Mouse (Mus musculus) layer of hippocampus, adult 9-10 months (tissue): ENCODE results near the gene Bcl11a.

Experiments used
- DNase-seq: peaks from one replicate; pipeline ENCODE4 v3.0.0; 2022; ENCODE audit warnings: low spot score

Gene Bcl11a

DNA sequence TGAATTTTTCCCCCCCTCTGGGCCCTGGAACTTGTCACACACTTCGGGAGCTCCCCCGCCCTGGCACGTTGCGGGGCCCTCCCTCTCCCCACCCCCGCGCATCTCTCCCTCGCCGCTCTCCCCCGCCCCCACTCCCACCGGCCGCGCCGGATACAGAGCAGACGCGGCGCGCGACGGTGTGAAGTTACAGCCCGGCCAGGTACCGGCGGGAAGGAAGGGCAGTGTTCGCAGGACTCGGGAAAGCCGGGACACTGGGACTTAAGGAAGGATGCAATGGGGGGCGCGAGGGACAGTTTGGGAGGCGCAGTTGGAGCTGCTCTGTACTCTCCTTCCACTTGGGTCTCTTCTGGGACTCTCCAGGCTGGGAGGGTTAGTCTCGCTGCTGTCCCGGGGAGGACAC, 2.7 kb downstream of the Bcl11a start:
- DNase-seq, result no peak

DNA sequence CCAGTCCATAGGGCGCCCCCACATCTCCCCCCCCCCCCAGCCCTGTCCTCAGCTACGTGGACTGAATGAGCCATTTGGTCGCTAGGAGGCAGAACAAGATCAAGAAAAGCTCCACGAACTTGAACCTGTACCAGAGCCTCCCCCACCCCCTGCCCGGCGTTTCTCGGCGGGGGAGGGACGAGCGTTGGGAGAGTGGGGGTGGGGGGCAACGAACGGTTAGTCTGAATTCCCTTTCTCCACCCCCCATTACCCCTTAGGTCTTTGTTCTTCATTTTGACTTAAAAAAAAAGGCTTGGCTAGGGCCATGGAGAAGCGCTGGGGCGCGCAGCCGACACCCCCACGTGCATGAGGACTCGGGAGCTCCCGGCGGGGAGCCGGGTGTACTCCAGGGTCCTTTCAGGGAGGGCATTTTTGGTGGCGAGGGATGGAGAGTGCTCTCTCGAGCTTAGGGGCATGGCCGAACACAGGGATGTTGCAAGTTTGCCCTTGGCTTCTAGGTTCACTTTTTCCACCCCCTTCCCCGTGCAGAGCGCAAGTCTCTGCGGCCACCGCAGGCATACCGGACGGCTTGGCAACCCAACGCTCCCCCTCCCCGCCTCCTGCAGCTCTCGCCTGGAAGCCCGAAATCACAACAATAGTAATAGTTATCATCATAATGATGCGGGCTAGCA, 3.3 kb downstream of the Bcl11a start:
- DNase-seq, result no peak

DNA sequence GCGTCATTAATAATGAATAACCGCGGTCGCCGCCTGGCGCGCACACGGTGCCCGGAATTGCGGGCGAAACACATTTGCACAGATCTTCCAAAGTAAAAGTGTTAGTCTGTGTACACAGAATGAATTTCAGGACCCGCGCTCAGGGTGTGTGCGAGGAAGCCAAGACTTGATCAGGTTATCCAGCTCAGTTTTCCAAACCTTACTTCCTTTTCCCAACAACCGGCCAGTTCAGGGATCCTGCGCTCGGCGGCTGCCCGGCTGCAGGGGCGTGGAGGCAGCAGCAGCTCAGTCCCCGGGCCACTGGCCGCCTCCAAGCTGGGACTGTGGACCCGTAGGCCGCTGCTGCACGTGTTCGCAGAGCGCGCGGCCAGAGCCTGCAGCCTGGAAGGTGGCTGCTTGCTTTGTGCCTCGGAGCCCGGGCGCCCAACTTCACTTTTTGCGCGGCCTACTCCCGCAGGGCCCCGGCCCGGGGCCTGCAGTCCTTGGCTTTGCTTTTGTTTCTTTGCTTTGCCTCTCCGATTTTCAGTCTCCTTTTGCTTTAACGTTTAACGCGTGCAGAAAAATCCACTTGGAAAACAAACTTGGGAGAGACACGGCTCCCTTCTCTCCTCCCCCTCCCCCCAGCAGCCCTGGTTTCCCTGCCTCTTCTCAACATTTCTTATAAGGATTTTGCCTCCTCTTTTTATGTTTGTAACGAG, 4.0 kb downstream of the Bcl11a start:
- DNase-seq, result no peak

DNA sequence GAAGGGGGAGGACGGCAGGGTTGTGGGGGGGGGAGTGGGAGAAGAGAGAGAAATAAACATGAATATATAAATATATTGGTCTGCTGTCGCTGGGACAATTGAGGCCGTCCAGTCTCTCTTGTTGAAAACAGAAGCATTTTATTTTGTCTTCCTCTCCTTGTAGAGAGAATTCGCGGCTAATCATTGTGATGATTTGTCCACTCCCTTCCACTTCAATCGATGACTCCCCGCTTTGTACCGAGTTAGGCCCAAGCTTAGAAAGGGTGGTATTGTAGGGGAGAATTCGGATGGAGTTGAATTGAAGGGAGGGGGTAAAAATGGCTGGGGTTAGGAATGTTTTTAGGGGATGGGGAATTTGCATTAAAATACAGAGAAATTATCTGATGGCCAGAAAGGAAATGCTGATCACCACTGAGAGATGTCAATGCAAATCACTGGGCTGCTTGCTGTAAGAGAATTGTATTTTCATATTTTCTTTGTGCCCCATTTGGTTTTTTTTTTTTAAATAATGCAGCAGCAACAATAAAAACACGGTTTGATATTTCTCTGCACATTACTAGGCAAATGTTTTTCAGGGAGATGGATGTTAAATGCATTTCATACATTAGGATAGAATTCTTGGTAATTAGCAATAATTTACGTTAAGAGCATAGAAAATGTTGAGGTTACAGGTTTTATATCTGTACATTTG, 4.7 kb downstream of the Bcl11a start:
- DNase-seq, result no peak

DNA sequence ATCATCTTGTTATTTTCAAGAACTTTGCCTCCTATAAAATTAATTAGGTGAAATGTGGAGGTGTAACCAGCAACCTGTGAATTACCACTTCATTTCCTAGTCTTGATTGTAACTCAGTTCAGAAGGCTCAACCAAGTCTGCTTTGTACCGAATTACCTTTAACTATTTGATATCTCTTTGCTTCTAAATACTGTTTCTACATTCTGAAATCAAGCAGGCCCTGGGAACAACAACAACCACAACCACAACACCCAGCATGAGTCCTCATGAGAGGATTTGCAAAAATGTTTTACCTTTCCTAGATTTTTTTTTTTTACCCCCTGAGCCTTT, 5.2 kb downstream of the Bcl11a start:
- no peak for DNase-seq

DNA sequence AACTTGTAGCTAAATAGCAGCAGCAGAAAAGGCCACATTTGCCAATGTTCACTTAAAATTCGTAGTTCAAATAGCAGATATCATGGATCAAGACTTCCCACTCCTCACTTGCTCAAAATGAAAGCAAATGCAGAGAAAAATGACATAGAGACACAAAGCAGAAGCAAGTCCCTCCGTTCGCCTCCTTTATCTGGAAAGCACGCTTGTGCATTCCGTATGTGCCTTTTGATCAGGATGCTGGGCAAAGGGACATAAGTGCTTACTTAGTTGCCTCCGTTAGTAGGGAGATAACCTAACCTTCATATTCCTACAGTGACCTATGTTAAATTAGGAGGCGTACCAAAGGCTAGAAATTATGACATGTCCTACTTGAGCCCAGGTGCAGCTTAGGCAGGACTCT, 5.6 kb downstream of the Bcl11a start:
- no peak for DNase-seq

DNA sequence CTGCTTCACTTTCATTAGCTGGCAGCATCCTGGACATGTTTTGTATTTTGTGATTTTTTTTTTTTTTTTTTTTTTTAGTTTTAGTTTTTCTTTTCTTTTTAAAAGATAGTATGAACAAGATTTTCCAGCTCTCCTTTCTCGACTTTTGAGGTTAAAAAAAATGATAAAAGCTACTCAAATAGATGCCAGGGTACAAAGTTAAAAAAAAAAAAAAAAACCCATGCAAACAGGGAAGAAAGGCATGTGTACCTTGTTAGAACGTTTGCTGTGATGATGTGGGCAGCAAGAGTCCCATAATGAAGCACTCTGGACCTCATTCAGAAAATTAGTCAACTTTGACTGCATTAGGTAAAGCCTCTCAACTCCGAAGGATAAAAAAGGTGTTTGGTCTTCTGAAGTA, 6.2 kb downstream of the Bcl11a start:
- DNase-seq, result no peak

DNA sequence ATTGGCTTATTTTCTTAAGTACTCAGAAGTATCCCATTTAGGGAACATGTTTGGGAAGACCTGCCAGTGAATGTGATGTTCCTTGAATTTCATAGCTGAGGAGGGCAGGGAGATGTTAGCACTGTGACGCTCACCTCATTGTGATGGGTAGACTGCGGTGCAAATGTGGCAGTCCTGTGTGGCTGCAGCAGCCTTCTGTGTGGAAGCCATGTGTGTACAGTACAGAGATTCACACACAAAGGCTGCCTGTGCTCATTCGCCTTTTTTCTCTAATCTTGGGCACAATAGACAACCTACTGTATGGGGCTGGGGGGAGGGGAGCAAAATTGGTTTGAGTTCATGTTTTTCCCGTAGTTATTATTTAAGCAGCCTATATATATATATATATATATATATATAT, 6.7 kb downstream of the Bcl11a start:
- DNase-seq, result no peak

DNA sequence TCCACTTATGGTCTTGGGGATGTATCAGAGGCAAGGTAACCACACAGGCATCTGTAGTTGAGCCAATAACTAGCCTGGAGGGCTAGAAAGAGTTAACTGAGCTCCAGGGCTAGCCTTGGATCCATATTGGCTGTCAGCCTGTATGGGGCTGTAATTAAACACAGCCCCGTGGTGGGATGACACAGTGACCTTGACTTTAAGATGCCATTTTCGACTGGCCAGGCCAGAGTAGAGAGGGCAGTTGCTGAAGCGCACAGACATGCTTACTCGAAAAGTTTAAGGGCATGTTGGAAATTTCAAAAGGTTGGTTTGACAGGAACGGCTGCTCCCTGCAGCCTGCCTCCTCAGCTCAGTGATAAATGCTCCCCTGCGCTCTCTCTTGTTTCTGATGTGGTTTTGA, 8.1 kb downstream of the Bcl11a start:
- no peak for DNase-seq

DNA sequence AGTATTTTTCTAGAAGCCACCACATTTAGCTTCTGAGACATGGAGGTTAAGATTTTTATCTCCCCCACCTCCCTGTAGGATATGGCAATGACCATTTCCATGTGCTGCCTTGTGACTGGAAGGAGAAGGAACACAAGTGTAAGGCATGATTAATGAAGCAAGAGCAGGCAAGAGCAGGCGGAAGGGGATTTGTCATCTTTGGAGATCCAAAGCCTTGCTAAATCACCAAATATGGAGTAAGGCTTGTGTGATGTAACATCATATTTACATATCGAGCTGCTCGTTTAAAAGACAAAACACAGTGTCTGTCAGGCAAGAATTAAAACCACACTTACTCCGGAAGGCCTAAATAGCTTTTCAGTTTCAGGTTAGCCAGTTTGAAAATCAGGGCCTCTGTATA, 9.2 kb downstream of the Bcl11a start:
- DNase-seq, result no peak

DNA sequence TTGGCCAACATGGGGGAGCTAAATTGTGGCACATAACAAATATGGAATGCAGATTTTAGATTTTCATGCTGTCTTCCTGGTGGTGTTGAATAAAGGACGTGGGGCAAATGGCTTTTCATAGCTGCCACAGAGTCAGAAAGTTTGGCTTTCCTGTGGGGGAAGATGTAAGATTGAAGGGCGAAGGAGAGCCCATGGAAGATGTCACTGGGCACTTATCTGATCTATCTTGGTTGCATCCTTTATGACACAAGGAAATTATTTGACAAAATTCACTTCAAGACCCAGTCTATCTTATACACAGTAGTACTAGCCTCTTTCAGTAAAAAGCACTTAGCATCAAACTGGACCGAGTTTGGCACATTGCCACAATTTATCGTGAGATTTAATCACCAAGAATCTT, 12.6 kb downstream of the Bcl11a start:
- DNase-seq, result no peak

DNA sequence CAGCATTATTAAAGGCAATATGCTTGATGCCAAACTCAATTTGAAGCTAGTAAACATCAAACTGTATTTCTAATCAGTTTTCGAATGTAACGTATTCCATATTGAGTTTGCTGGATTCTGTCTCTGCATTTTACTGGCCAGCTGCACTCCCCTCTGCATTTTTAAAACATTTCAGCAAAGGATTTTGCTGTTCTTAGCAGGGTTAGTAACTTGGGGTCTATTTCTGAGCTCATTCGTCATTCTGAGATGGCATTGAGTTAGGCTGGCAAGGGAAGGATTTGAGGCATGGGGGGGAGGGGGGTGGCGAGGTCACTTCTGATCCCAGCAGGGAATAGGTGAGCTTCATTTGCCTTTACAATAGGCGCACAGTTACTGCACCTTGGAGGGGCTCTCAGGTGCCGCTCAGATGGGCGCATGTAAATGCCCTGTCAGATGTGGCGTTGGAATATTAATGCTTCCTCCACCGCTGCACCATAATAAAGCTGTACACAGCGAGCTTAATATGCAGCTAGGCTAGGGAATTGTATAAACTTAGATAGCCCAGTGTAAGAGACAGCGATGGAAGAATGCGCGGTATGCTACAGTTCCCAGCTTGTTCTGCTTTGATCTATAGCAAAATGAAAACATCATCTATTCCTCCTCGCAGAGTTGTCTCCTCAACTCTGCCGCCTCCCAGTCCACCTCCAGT, 13.7 kb downstream of the Bcl11a start:
- DNase-seq, result no peak

DNA sequence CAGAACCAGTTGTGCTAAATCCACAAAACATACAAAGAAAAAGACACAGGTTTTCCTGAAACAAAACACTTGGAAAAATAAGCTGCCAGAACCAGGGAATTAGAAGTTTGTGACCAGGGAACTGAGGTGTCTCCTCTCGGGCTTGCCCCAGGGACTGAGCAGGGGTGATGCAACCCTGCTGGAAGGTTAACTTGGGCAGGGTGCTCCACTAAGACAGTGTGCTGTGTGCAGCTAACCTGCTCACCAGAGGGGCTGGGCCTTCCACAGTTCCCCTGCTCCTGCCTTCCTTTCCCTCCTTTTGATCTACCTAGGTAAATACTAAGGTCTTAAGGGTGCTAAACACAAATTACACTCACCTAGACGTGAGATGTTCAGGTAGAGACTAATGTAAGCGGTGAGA, 14.8 kb downstream of the Bcl11a start:
- no peak for DNase-seq

DNA sequence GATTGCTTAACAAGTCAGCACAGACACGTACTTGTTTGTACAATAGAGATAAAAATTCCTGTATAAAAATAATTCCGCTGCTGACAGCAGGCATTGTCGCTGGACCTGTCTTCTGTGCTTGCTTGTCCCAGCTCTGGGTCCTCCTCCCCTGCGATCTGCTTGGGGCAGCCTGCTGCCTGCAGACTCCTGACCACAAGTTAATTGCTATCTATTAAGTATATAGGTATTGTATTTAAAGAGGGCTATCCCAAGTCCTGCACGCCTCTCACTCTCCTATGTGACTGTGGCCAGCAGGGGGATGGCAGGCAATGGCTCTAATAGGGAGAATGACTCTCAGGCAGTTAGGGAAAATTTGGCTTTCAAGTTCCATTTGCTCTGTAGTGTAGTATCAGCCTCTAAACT, 16.2 kb downstream of the Bcl11a start:
- DNase-seq, result no peak

DNA sequence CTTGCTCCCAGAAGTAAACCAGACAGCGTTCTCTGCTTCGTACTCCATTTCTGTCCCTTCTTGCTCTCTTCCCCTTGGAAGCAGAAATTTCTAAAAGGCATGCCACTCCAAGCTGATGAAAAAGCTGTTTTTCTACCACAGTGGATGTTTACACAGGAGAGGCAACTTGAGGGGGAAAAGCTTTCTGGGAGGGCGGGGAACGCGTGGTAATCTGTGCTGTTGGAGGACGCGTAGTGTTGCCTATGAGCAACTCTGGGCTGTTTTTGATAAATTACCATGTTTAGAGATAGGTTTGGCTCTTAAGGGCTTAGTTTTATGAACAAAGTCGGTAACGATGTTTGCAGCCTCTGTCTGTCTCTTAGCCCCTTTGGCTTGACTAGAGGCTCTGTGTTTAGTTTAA, 17.4 kb downstream of the Bcl11a start:
- no peak for DNase-seq

DNA sequence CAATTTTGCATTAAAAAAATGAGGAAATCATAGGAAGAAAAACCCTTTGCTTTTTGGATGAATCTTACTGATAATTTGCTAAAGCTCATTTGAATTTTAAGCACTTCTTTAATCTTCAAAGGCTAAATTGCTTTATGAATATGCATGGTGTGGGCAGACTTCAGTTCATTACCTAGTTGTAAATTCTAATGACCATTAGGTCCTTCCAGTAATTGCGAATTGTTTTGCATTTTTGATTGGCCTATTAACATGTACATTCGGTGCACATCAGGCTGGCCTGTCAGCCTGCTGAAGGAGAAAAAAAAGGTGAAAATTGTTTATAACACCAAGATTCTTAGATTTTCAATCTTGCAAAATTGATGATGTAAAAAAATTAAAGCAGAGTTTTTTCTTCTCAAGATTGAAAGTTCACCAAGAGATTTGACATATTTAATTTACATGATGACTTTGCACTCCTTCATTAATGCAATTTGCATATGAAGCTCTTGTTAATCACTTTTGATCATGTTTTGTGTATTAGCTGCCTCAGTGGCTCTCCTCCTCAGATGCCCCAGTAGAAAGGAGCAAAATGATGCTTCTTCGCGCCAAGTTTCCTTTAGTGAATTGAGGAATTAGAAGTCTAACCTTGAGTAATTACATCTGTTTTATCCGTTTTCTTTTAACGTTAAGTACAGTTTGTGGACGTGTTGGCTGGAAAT, 17.9 kb downstream of the Bcl11a start:
- no peak for DNase-seq

DNA sequence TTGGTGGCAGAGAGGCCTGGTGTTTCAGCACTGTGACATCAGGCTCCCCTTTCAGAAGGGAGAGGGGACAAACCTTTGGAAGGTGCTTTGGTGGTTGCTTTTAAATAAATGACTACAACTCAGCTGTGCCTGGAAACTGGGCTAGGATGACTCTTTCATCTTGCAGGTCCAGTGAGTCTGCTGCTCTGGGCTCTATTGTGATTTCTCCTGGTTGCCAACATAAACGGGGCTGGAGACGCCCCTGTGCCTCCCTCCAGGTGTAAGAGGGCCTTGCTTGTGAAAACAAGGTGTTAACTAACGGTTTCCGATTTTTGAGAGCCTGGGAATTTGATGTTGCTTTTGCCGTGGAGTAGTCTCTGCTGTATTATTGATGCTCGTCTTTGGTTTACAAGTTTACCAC, 18.6 kb downstream of the Bcl11a start:
- no peak for DNase-seq

DNA sequence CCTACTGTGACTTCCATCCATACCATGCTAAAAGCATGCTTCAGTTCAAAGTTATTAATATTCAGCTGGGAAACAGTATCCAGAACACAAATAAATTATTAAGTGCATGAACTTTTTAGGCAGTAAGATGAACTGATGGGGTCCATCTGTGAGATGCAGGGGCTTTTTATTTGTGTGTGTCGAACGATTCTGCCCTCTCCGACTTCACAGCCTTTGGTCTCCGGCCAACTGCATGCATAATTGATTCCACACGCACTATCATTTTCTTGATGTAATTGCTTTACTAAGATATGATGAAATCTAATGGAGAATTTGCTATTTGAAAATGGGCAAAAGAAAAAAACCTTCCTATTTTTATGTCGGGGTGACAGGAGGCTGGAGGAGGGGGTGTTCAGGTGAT, 19.2 kb downstream of the Bcl11a start:
- DNase-seq, result no peak

DNA sequence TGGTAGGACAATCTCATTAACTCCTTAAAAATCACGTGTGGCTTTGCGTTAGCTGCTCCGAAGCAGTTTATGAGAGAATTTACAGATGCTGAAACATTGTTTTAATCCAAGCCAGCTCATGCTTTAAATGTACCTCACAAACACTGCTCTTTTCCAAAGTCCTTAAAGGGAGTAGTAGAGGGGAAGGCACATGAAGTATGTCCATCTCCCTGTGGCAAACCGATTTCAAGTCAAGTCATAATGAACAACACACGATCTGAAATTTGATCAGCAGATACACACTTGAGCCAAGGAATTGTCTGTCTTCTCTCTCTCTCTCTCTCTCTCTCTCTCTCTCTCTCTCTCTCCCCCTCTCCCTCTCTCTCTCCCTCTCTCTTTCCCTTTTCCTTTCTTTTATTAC, 20.2 kb downstream of the Bcl11a start:
- no peak for DNase-seq

DNA sequence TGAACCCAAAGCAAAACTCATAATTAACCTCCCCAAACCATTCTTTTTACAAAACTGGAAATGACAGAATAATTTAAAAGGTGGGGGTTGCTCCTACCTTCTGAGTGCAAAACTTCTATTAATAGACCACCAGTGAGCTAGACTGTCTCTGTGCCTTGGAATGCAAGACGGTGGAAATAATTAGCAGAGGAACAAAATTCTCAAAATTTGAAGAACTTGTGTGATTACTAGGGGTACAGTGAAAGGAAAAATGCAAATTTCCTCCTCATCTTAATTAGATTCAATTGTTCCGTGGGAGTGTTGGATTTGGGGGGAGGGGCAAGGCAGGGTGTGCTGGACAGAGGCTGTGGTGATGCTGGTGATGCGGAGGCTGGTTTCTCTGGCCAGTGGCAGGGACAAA, 20.8 kb downstream of the Bcl11a start:
- no peak for DNase-seq

DNA sequence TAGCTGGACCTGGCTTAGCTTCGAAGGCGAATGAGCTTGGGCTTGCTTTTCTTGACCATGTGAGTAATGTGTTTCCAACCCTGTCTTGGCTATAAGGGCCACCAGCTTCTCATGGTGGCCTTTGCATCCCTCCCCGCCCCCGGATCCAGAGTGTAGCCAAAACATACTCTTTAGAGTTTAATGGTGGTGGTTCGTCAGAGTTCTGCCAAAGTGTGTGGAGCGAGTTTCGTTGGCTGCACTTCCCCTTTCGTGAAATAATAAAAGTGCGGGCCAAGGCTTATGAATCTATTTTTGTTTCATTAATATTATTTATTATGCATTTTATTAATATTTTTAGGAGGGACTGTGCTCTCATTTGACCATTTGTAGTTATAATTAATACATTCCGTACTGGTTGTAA, 21.4 kb downstream of the Bcl11a start:
- no peak for DNase-seq

DNA sequence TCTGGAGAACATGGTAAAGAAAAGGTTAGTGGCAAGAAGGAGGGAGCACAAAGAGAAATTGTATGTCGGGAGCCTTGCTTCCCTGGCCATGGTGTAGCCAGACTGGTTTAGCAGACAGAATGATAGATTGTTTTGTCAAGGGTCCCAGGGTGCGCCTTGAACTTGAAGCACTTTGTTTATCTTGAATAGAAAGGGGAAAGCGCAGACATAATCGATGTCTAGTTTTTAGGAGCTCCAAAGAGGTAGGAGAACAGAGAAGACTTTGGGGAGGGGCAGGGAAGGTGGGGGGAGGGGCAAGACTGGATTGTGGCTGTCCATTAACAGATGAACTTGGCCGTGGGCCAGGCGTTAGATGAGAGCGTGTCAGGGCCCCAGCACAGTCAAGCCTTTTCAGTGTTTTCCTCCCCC, 22.0 kb downstream of the Bcl11a start:
- no peak for DNase-seq
